Comparison of ENCODE assay signal across 7 mouse cellular contexts in the genomic region with DNA sequence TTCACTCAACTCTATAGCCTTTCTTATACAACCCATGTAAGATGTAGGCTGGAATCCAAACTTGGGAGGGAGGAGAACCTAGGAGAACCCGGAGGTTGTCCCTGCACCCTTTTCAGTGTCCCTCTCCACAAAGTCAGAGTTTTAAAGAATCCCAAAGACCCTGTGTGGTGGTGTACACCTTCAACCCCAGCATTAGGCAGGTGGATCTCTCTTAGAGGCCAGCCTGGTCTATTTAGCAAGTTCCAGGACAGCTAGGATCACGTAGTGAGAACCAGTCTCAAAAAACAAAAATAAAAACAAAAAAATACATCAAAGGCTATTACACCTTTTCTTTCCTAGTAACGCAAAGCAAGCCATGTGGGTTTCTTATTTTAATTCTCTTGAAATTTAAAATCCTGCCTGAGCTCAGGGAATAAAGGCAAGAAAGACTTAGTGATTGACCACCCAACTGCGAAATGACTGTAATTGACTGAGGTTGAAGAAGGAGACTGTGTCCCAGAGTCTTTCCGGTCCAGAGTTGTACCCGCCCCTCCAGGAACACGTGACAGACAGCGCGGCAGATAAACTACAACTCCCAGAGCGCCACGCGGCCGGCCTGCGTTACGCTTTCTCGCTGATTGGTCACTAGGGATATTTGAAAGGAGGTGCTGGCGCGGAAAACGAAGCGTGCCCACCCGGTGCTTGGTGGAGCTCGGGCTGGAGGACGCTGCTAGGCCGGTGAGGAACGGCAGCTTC. TPM values are rescaled to one million over a fixed set of nuclear protein-coding genes. Genes with fewer than 3 reads are reported as not detected.
DNase-seq lines count a peak whose midpoint lies in the region; ATAC-seq and TF ChIP-seq lines count a peak whose summit lies in the region.

A gene (plus strand): TSS at position 634 of the 735 bp plus-strand sequence.

- no peak within 1 kb of the TSS for H3K27ac ChIP-seq in intestine, postnatal 0 days (ENCODE audit: low read depth, low read length)
- H3K27ac ChIP-seq in midbrain, embryonic 12.5 days (replicated peaks), result peak within 1 kb of the TSS; percentile 30; the same call in 1 of the 2 replicates
- no peak within 1 kb of the TSS for H3K27ac ChIP-seq in small intestine, adult 2 months (ENCODE audit: insufficient read depth, low read depth, low read length)

- peak within 1 kb of the TSS; percentile 97 for H3K4me2 ChIP-seq in intestine, postnatal 0 days (replicated peaks; ENCODE audit: low read depth)
- peak within 1 kb of the TSS; percentile 89 for H3K4me2 ChIP-seq in midbrain, embryonic 12.5 days (replicated peaks)

- peaks cover 4% of the 10 kb centered on the region; the same call in 1 of the 2 replicates for H3K4me1 ChIP-seq in intestine, postnatal 0 days (replicated peaks; ENCODE audit: control insufficient read depth, insufficient read depth, low read length)
- H3K4me1 ChIP-seq in midbrain, embryonic 12.5 days, result peaks cover 11% of the 10 kb centered on the region
- no peaks in the 10 kb centered on the region for H3K4me1 ChIP-seq in small intestine, adult 2 months (ENCODE audit: control insufficient read depth, insufficient read depth, insufficient read length, low read length)

- peak; percentile 94 for ATAC-seq in intestine, postnatal 0 days
- peak; percentile 98 for ATAC-seq in midbrain, embryonic 12.5 days (ENCODE audit: low FRiP score, low read depth)

- no peaks in the 10 kb centered on the region for H3K27me3 ChIP-seq in intestine, postnatal 0 days (replicated peaks; ENCODE audit: control insufficient read depth, insufficient read depth, low read length)
- H3K27me3 ChIP-seq in midbrain, embryonic 12.5 days, result no peaks in the 10 kb centered on the region
- H3K27me3 ChIP-seq in small intestine, adult 2 months (ENCODE audit: control insufficient read depth, insufficient read depth, low read length), result no peaks in the 10 kb centered on the region

- intact Hi-C loops in left cerebral cortex, postnatal 4 days (cut with DNase I), result no loop called here

- no peak for TF ChIP-seq CTCF in intestine, postnatal 0 days (IDR thresholded peaks at IDR 0.05; ENCODE audit: low read depth)
- no peak for TF ChIP-seq CTCF in small intestine, adult 2 months (IDR thresholded peaks at IDR 0.05; ENCODE audit: extremely low read depth, insufficient read length, insufficient replicate concordance, low read depth, low read length)

- peak; percentile 93 for DNase-seq in adrenal gland, adult 2 months
- peak; percentile 90 for DNase-seq in embryo, embryonic 11.5 days (ENCODE audit: low read depth, low spot score)
- DNase-seq in gastrocnemius, postnatal 4 days (ENCODE audit: low spot score in 2 of 2), result peak; percentile 86 to 93
- DNase-seq in left cerebral cortex, postnatal 4 days, result peak; percentile 96

- 6% methylated on average over 25 of the region's 25 CpGs for WGBS in intestine, postnatal 0 days
- WGBS in midbrain, embryonic 12.5 days, result 8% methylated on average over 25 of the region's 25 CpGs
- 5% methylated on average over 25 of the region's 25 CpGs for WGBS in small intestine, adult 2 months

- H3K36me3 ChIP-seq in intestine, postnatal 0 days (ENCODE audit: control insufficient read depth, insufficient read depth), result peaks cover 7% of the 10 kb centered on the region
- H3K36me3 ChIP-seq in midbrain, embryonic 12.5 days, result peaks cover 27% of the 10 kb centered on the region
- H3K36me3 ChIP-seq in small intestine, adult 2 months (ENCODE audit: control insufficient read depth, insufficient read depth, low read length), result no peaks in the 10 kb centered on the region; the same call in 1 of the 2 replicates

- H3K9ac ChIP-seq in intestine, postnatal 0 days (ENCODE audit: low read depth, low read length), result peak within 1 kb of the TSS; percentile 51; the same call in 1 of the 2 replicates
- peak within 1 kb of the TSS; percentile 53 for H3K9ac ChIP-seq in midbrain, embryonic 12.5 days (replicated peaks)

- H3K4me3 ChIP-seq in intestine, postnatal 0 days (ENCODE audit: low read depth, low read length), result peak within 1 kb of the TSS; percentile 73
- H3K4me3 ChIP-seq in midbrain, embryonic 12.5 days, result peak within 1 kb of the TSS; percentile 67
- peak within 1 kb of the TSS; percentile 77 for H3K4me3 ChIP-seq in small intestine, adult 2 months (ENCODE audit: low read depth, low read length)

- TF ChIP-seq POLR2A in small intestine, adult 2 months (IDR thresholded peaks at IDR 0.05; ENCODE audit: low read depth, low read length), result peak; percentile 24; the same call in 1 of the 2 replicates

- H3K9me3 ChIP-seq in intestine, postnatal 0 days (ENCODE audit: control insufficient read depth), result no peaks in the 10 kb centered on the region
- H3K9me3 ChIP-seq in midbrain, embryonic 12.5 days, result no peaks in the 10 kb centered on the region

RNA-seq across cellular contexts. Expression of the gene that starts here (rescaled TPM):
- total RNA-seq in adrenal gland, adult 2 months (2021), result 1 to 10 TPM in 1 of 2 experiments, under 1 TPM in 1; 0.86 to 2.5 TPM
- polyA plus RNA-seq in adrenal gland, adult 2 months (2012; rRNA removed), result 1.8 and 2.2 TPM in 2 replicates
- 10 to 100 TPM; 13.0 to 20.5 TPM for total RNA-seq in gastrocnemius, postnatal 4 days (2021)
- 4.7 and 5.4 TPM in 2 replicates for polyA plus RNA-seq in intestine, postnatal 0 days (2015; fragmentation: Nextera tagmentation; extraction: Ambion mirVana)
- total RNA-seq in left cerebral cortex, postnatal 4 days (2021), result 1 to 10 TPM; 8.5 to 9.9 TPM
- polyA plus RNA-seq in midbrain, embryonic 12.5 days (2016; fragmentation: Nextera tagmentation; extraction: Ambion mirVana), result 33.6 and 38.4 TPM in 2 replicates
- polyA plus RNA-seq in small intestine, adult 2 months (2012; rRNA removed), result 3.6 and 5.8 TPM in 2 replicates
